Mouse (Mus musculus) brown adipose tissue, adult 24 weeks (tissue): ENCODE measurements at regions not wholly inside any gene's neighbourhood (a gene's known extent, or its start where the extent isn't known, plus 50 kb on each side); places are given as distances from the start of the nearest gene placed in this dataset.

Source experiments
- H3K27ac ChIP-seq: fragments of 200-500 bp; replicated peaks from 2 replicates; pipeline ENCODE4 v1.5.1; 2012; ENCODE audit warnings: low read depth, mild to moderate bottlenecking, low read length
- H3K4me1 ChIP-seq: fragments of 200-500 bp; 2 replicates; pipeline ENCODE4 v1.6.1; 2012; ENCODE audit warnings: low read length, mixed read lengths; ENCODE audit not compliant: control insufficient read depth, insufficient read depth, insufficient read length
- H3K4me3 ChIP-seq: fragments of 200-500 bp; 2 replicates; pipeline ENCODE4 v1.5.1; 2012; ENCODE audit warnings: low read depth, mild to moderate bottlenecking, low read length, moderate library complexity; ENCODE audit not compliant: insufficient read depth

DNA sequence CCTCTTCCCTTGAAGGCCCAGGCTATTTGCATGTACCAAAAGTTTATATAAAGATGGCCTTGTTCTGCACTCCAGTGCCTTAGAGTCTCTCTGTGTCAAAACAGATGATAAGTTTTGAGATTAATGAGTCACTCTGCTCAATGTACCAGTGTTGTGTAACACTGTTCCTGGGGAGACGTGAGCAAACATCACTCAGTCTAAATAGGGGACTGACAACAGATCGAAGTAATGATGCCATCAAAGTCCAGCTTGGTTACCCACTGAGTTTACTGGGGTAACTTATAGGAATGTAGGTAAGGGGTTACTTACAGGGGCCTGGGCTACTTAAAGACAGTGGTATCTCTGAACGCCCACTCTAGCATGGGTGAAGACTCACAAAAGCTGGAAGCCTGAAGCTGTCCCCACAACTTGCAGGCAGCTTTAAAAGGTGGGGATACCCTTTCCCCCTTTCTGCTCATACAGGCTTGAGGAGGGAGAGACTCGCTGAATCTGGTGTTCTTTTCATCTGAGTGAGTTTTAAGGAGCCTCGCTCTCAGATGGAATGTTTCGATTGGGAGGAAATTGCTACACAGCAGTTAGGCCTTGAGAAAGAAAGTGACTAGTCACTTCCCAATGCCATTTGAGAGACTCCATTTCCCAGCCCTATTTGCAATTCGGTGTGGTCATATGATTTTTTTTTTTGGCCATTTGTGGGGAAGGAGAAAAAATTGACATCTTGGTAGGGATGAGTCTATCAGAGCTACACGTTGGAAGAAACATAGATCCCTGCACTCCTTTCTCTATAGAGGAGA, 134.4 kb upstream of the Atp6ap2 start:
- no peaks in the 10 kb centered on the region for H3K4me1 ChIP-seq
- no peak overlapping the region for H3K4me3 ChIP-seq
- H3K27ac ChIP-seq, result no peak overlapping the region

DNA sequence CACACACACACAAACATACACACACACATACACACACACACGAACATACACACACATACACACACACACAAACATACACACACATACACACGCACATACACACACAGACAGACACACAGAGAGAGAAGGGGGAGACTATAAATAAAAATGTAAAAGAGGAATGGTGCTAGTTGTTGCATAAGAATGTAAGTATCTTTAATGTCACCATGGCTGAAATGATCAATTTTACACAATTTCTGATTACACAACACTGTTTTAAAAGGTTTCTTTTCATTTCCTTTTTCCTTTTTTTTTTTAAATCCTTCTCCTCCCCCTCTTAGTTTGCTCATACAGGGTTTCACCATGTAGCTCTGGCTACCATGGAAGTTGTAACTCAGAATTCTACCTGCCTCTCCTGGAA, 125.9 kb upstream of the Atp6ap2 start:
- Histone ChIP-seq H3K27ac (no peak overlapping the region), H3K4me1 (no peaks in the 10 kb centered on the region), H3K4me3 (no peak overlapping the region)

DNA sequence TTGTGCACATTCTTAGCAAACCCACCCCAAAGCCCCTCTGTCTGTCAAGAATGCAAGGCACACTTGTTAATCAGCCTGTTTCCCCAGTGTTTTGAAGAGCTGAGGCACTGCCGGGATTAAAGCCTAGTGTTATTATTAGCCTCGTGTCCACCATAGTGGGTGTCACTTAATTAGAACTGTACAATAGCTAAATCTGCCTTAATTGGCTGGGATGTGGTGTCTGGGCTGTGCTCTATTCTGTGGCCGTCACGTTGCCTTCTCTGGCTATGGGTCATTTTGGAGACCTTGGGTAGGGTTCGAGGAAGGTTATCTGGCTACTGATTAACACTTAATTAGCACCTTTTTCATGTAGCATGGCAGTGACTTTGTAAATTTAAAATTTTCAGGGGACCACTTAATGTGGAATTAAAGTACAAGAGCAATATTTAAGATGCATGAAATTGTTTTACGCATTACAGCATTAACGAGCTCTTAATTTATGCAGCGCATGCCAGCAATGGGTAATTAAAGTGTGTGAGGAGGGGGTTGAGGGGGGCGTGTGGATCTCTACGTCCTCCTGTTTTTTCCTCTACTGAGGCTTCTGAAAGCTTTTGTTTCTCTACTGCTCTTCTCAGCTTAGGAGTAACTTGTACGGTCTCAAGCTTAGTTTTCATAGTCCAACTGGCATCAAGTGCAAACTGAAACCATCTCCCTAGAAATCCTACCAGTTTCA, 124.5 kb upstream of the Atp6ap2 start:
- Histone ChIP-seq H3K4me3 (no peak overlapping the region), H3K27ac (no peak overlapping the region), H3K4me1 (no peaks in the 10 kb centered on the region)

DNA sequence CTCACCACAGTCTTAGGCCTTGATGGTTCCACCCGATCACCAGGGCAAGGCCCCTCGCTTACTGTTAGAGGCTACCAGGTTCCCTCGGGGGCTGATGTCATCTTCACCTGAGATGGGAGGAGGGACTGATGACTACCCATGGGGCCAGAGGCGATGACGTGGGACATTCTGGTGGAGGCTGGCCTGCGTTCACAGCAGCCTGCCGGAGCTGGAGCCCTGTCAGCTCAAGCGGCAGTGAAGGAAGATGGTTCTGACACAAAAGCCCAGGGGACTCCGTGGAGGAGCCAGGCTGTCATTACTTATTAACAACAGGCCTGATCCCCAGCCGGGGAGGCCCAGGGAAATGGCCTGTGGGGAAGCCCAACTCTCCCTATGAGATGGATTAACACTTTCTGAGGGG, 121.3 kb upstream of the Atp6ap2 start:
- H3K4me3 ChIP-seq, result no peak overlapping the region

DNA sequence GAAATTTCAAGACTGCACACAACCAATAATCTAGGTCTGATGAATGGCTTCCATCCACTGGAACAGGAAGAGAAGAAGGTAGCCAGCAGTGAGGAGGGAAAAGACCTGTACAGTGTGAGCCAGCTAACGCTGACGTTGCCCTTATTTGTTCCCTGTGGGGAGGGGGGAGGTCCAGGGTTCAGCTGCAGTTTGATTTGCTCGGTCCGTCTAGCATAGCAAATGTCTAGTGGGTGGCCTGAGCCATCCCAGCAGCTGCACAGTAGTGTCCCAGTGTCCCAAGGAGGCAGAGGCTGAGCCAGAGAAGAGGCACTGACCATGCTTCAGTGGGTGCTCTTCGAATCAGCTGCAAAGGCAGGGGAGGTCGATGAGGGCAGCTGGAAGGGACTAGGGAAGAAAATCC, 120.7 kb upstream of the Atp6ap2 start:
- Histone ChIP-seq H3K27ac (no peak overlapping the region), H3K4me3 (no peak overlapping the region), H3K4me1 (no peaks in the 10 kb centered on the region)

More for the DNA sequence above, 121.3 kb upstream of the Atp6ap2 start:
- Histone ChIP-seq H3K4me1 (no peaks in the 10 kb centered on the region), H3K27ac (no peak overlapping the region)

DNA sequence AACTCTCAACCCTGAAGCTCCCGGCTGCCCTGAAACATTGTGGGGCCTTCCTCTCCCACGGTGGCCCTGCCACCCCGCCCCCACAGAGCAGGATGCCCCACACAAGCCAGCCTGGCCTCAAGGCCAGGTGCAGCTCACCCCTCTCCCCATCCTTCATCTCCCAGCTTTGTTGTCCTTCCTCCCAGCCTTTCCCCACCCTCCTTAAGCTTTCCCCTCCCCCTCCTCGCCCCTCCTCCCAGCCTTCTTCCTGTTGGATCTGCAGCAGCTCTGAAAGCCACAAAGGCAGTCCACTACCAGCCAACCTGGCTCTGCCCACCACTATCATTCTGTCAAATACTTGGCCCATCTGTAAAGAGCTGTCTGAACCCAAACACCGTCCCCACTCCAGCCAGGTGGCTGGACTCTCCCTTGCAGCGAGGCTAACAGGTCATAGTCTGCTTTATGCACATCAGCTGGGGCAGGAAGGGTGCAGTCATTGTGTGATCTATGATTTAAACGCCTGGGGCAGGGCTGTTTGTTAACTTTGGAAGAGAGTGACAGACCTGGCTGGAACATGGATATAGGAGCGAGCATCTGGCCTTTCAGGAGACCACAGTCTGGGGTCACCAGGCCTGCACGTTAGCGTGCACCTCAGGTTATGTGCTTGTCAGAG, 119.9 kb upstream of the Atp6ap2 start:
- Histone ChIP-seq H3K27ac (no peak overlapping the region), H3K4me1 (no peaks in the 10 kb centered on the region), H3K4me3 (no peak overlapping the region)

DNA sequence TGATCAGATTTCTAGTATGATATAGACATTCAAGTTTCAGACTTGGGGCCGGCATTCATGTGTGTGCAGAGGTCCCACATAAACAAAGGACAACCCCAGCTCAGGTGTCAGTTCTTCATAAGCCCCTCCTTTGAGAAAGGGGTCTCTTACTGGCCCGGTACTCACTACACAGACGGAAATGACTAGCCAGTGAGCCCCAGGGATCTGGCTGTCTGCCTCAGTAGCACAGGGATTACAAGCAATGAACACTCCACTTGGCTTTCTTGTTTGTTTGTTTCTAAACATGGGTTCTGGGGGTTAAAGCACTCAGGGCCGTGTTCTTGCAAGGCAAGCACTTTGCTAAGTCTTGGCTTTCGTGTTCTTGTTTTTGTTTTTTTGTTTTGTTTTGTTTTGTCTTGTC, 115.3 kb upstream of the Atp6ap2 start:
- H3K27ac ChIP-seq, result no peak overlapping the region
- no peak overlapping the region for H3K4me3 ChIP-seq
- H3K4me1 ChIP-seq, result no peaks in the 10 kb centered on the region

DNA sequence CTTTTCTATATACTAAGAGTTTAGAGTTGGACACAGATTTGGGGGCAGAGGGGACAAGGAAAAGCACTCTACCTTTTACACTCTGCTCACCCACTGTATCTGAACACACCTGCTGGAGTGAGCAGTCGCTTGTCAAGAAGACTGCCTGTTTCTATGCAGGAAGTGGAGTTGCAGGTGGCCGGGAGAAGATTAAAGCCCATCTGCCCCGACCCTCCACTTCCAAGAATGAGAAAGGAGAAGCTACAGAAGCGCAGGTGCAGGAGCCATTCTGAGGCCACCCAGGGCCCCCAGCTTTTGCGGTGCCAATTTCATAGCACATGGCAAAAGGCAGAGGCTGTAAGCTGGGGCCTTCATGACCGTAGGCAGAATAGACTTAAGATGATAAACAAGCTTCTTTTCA, 108.4 kb upstream of the Atp6ap2 start:
- no peaks in the 10 kb centered on the region for H3K4me1 ChIP-seq
- no peak overlapping the region for H3K27ac ChIP-seq
- H3K4me3 ChIP-seq, result no peak overlapping the region

DNA sequence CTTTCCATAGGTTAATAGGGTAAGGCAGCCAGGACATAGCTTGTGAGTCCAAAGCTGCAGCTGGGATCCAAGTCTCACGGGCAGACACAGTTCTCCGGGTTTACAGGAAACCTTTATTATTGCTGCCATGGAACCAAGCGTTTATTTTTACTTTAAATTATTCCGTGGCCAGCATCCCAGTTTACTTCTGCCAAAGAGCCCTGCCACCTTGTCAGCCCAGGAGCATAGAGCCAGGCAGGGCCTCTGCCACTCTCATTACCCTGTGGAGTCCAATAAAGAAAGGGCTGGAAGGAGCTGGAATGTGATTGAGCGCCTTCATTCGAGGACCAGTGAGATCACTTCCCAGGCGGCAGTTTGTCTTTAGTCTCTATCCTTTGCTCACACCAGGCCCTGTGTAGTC, 96.6 kb upstream of the Atp6ap2 start:
- Histone ChIP-seq H3K27ac (no peak overlapping the region), H3K4me3 (no peak overlapping the region), H3K4me1 (no peaks in the 10 kb centered on the region)

DNA sequence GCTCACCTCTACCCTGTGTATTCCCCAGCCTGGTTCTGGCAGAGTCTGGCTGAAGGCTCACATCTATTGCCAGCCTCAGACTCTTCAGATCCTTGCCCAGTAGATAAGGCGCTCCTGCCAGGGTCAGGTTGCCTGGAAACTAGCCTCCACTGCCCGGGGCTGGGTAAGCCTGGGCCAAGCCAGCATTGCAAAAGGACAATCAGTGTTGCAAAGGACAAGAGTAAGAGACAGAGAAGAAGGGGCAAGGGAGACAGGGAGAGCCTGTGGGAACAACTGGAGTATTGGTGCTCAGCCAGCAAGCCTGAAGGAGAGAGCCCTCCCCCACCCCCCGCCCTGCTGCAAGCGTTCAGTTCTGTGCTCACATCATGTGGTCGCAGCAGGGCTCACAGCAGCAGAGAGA, 94.4 kb upstream of the Atp6ap2 start:
- H3K4me3 ChIP-seq, result no peak overlapping the region
- H3K27ac ChIP-seq, result no peak overlapping the region
- no peaks in the 10 kb centered on the region for H3K4me1 ChIP-seq

DNA sequence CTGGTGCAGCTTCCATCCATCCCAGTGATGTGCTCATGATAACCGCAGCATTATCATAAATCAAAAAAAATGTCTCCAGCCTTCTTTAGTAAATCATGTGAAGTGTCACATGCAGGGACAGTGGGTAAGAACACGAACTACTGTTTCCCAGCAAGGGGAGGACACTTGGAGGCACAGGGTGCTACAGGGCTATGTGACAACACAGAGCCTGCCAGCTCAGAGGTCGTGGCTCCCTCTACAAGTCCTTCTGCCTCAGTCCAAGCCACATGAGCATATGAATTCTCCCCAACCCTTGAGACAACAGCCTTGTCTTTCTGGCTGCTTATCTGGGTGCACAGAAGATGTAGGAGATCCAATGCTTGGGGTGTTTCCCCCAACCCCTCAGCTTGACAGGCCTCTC, 93.7 kb upstream of the Atp6ap2 start:
- no peak overlapping the region for H3K4me3 ChIP-seq
- H3K27ac ChIP-seq, result no peak overlapping the region
- no peaks in the 10 kb centered on the region for H3K4me1 ChIP-seq

DNA sequence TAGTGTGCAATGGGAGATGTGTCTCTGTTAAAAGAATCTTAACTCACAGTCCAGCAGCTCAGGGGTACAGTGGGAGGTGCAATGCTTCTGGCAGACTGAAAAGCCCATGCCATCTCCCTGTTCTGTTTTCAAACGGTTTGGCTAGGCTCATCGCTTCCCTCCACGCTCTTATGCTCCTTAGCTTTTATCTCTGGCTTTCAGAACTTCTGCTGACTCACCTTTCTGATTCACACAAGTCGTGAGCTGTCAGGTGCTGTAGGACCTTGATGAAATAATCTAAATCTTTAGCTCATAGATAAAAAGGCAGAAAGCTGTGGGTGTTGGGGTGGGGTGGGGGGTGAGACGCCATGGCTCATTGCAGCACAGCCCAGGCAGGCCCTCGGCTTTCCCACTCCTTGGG, 93.1 kb upstream of the Atp6ap2 start:
- Histone ChIP-seq H3K4me1 (no peaks in the 10 kb centered on the region), H3K4me3 (no peak overlapping the region)

DNA sequence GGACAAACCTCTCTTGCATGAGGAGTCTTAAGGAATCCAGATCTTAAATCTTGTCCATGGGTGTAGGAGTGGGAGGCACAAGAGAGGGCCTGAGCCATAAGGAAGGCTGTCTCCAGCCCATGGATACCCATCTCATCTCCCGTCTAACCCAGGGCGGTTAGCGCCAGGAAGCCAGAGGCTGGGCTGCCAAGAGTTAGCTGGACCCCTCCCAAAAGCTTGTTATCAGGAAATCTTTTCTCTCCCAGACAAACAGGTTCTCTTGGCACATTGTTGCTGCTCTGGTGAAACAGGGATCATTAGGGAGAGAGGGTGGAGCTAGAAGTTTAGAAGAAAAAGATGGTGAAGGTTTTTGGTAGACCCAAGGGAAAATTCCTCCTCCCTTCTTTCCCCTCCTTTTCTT, 87.0 kb upstream of the Atp6ap2 start:
- H3K4me1 ChIP-seq, result peaks cover 5% of the 10 kb centered on the region; the same call in 1 of the 2 replicates
- H3K27ac ChIP-seq, result no peak overlapping the region
- H3K4me3 ChIP-seq, result no peak overlapping the region

More for the DNA sequence above, 93.1 kb upstream of the Atp6ap2 start:
- H3K27ac ChIP-seq, result no peak overlapping the region

DNA sequence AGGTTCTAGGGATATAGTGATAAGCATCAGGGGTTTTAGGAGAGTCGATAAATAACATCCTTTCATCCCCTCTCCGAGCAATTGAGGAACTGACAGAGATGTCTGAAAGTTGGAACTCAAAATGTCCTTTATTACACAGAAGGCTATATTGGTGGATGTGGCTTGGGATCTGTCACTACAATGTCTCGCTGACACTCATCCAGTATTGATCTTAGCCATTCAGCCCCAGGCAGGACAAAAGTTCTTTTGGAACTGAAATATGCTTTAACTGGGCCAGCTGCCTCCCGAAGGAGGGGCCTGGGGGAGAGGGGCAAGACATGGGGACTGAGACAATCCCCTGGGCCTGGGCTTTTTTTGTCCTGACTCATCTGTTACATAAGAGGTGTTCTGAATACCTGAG, 85.2 kb upstream of the Atp6ap2 start:
- Histone ChIP-seq H3K27ac (no peak overlapping the region), H3K4me1 (peaks cover 5% of the 10 kb centered on the region; the same call in 1 of the 2 replicates)

DNA sequence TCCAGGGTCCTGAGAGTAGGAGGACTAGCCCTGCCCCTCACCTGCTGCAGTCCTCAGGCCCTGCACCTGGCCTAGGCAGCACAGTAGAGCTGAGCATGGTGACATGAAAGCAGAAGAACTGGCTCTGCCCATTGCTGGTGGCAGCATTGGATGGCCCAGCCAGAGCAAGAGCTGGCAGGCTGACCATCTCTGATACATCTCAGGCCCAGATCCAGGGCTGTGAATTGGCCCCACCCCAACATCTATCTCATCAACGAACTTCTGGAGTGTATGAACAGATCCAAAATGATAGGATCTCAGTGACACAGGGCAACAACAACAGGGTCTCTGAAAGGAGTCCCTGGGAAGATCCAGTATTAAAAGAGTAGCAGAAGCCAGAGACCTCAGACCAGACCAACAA, 84.0 kb upstream of the Atp6ap2 start:
- Histone ChIP-seq H3K4me3 (no peak overlapping the region), H3K27ac (no peak overlapping the region), H3K4me1 (peaks cover 5% of the 10 kb centered on the region; the same call in 1 of the 2 replicates)

More for the DNA sequence above, 85.2 kb upstream of the Atp6ap2 start:
- no peak overlapping the region for H3K4me3 ChIP-seq
